Mouse (Mus musculus) embryonic facial prominence, embryonic 11.5 days (tissue): ENCODE measurements at regions not wholly inside any gene's neighbourhood (a gene's known extent, or its start where the extent isn't known, plus 50 kb on each side); places are given as distances from the start of the nearest gene placed in this dataset.

Source experiments
- ATAC-seq: fragments of 200-750 bp; cut with Nextera tagmentation; replicated peaks from 2 replicates; pipeline ENCODE4 v1.8.0; 2017; ENCODE audit warnings: low read depth; ENCODE audit not compliant: insufficient number of reproducible peaks, low FRiP score, low TSS enrichment
- DNase-seq: peaks from one replicate; pipeline ENCODE4 v3.0.0-alpha.2; 2015; ENCODE audit warnings: low spot score
- H3K27ac ChIP-seq: fragments of 300-500 bp; sonication (generic); replicated peaks from 2 replicates; pipeline ENCODE4 v1.5.1; 2014; ENCODE audit warnings: mild to moderate bottlenecking, low read depth, low read length, control low read depth
- H3K27me3 ChIP-seq: fragments of 300-500 bp; sonication (generic); 2 replicates; pipeline ENCODE4 v1.6.1; 2014; ENCODE audit warnings: mild to moderate bottlenecking, low read length, moderate library complexity, mixed read lengths; ENCODE audit not compliant: control insufficient read depth, insufficient read depth
- H3K36me3 ChIP-seq: fragments of 300-500 bp; sonication (generic); replicated peaks from 2 replicates; pipeline ENCODE4 v1.6.1; 2014; ENCODE audit warnings: low read depth, mild to moderate bottlenecking, low read length, moderate library complexity, mixed read lengths; ENCODE audit not compliant: control insufficient read depth, insufficient read depth
- H3K4me1 ChIP-seq: fragments of 300-500 bp; sonication (generic); 2 replicates; pipeline ENCODE4 v1.6.1; 2014; ENCODE audit warnings: low read length, mixed read lengths; ENCODE audit not compliant: control insufficient read depth, insufficient read depth
- H3K4me2 ChIP-seq: fragments of 300-500 bp; sonication (generic); 2 replicates; pipeline ENCODE4 v1.6.1; 2014; ENCODE audit warnings: low read depth, mild to moderate bottlenecking, control low read depth, low read length, moderate library complexity
- H3K4me3 ChIP-seq: fragments of 300-500 bp; sonication (generic); 2 replicates; pipeline ENCODE4 v1.5.1; 2014; ENCODE audit warnings: low read depth, low read length, control low read depth
- H3K9ac ChIP-seq: fragments of 300-500 bp; sonication (generic); replicated peaks from 2 replicates; pipeline ENCODE4 v1.6.1; 2014; ENCODE audit warnings: mild to moderate bottlenecking, control low read depth, low read length
- H3K9me3 ChIP-seq: fragments of 300-500 bp; sonication (generic); replicated peaks from 2 replicates; pipeline ENCODE4 v1.6.1; 2016; ENCODE audit warnings: mild to moderate bottlenecking, low read length, inconsistent platforms, mixed read lengths; ENCODE audit not compliant: control insufficient read depth
- WGBS: fragments of 180-500 bp; shearing (Covaris S2); extraction: QIAGEN DNeasy Blood & Tissue Kit; methylation state at CpG from one replicate; pipeline ENCODE4 v1.1.7; 2014; 5-methylcytosine and 5-hydroxymethylcytosine counted together

DNA sequence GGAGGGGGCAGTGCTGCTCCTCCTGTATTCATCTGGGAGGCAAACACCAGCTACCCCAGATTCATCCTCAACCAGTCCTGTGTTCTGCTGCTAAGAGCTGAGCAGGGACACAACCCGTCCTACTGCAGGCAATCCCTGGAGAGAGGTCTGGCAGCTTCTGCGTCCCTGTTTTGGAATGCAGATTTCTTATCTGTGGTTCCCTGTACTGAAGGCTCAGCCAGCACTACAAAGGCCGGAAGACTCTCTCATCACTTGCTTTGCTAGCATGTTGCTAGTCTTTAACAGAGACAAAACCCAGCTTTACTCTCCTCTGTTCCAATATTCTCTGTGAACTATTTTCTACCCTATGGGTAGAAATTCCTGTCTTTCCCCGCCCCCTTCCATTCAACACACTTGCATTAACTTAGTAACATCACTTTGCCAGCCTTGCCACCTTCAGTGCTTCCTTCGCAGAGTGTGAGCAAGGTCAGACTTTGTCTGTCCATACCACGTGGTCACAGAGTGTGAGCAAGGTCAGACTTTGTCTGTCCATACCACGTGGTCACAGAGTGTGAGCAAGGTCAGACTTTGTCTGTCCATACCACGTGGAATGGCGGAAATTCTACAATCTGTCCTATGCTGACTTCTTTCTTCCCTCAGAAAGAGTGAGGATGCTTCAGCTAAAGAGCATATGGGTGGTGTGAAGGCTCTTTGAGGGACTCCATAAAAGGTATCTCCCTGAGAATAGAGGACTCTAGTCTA, 98.9 kb upstream of the Rgs17 start:
- H3K9me3 ChIP-seq = no peaks in the 10 kb centered on the region
- no peak overlapping the region for H3K4me3 ChIP-seq
- H3K4me1 ChIP-seq = no peaks in the 10 kb centered on the region
- H3K27me3 ChIP-seq = no peaks in the 10 kb centered on the region
- no peak overlapping the region for H3K9ac ChIP-seq
- no peak overlapping the region for H3K4me2 ChIP-seq
- no peak for DNase-seq
- no peak for ATAC-seq
- WGBS = 50% methylated on average over 9 of the region's 9 CpGs
- no peaks in the 10 kb centered on the region for H3K36me3 ChIP-seq
- H3K27ac ChIP-seq = no peak overlapping the region

DNA sequence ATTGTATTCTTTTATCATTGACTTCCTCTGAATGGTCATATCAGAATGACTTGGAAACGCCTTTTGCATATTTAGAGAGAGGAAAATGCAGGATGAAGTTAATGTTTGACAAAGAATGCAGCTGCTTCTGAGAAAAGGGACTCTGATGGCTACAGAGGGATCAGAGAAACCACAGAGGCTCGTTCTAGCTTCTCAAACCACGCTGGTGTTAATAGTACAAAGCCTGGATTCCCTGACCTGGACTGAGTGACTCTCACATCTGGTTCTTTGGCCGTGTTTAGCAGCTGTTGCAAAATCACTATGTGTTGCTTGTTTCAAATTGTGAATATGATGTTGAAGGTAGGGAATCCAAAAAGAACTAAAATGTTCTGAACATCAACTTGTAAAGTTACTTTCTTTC, 91.5 kb upstream of the Rgs17 start:
- no peak overlapping the region for H3K4me3 ChIP-seq
- no peaks in the 10 kb centered on the region for H3K36me3 ChIP-seq
- ATAC-seq (no peak), DNase-seq (no peak)
- H3K9ac ChIP-seq = no peak overlapping the region
- H3K27ac ChIP-seq = no peak overlapping the region
- no peaks in the 10 kb centered on the region for H3K9me3 ChIP-seq
- no peak overlapping the region for H3K4me2 ChIP-seq
- 77% methylated on average over 4 of the region's 4 CpGs for WGBS
- no peaks in the 10 kb centered on the region for H3K4me1 ChIP-seq
- no peaks in the 10 kb centered on the region for H3K27me3 ChIP-seq

DNA sequence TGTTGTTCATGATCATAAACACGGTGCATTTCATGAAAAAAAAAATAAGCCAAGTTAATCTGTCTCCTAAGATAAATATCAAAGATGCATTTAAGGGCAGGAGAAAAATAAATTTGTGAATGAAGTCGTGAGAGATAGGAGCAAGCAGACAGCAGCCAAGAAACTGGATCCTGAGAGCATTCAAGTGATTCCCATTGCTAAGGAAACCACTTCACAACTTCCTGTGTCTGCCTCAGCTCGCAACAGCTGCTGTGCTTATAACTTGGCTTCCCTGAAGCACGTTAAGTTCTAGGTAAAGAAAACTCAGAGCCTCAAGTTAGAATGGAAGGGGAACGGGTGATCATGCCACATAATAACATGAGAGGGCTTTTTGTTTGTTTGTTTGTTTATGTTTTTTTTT, 89.3 kb upstream of the Rgs17 start:
- Histone ChIP-seq H3K4me3 (no peak overlapping the region), H3K9me3 (no peaks in the 10 kb centered on the region), H3K27ac (no peak overlapping the region), H3K4me1 (no peaks in the 10 kb centered on the region), H3K27me3 (no peaks in the 10 kb centered on the region), H3K4me2 (no peak overlapping the region), H3K36me3 (no peaks in the 10 kb centered on the region), H3K9ac (no peak overlapping the region)
- DNase-seq (no peak), ATAC-seq (no peak)
- 74% methylated on average over 5 of the region's 5 CpGs for WGBS

DNA sequence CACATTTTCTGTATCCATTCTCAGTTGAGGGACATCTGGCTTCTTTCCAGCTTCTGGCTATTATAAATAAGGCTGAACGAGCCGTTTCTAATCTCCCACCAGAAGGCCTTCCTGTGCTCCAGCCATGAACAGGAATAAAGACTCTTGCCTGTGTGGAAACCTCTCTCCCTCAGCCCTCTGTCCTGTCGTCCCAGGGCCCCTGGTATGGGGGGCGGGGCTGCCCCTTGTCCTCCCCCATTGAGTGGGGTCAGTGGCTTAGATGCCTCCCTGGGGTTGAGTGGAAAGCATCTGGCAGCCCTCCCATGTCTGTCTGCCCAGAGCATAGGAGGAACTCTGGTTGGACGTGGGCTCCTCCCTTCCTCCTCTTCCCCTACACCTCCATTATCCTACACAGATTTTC, 88.8 kb upstream of the Rgs17 start:
- Histone ChIP-seq H3K4me2 (no peak overlapping the region), H3K9ac (no peak overlapping the region), H3K27ac (no peak overlapping the region), H3K4me1 (no peaks in the 10 kb centered on the region), H3K27me3 (no peaks in the 10 kb centered on the region), H3K9me3 (no peaks in the 10 kb centered on the region), H3K36me3 (no peaks in the 10 kb centered on the region), H3K4me3 (no peak overlapping the region)
- ATAC-seq (no peak), DNase-seq (no peak)
- 47% methylated on average over 5 of the region's 5 CpGs for WGBS

DNA sequence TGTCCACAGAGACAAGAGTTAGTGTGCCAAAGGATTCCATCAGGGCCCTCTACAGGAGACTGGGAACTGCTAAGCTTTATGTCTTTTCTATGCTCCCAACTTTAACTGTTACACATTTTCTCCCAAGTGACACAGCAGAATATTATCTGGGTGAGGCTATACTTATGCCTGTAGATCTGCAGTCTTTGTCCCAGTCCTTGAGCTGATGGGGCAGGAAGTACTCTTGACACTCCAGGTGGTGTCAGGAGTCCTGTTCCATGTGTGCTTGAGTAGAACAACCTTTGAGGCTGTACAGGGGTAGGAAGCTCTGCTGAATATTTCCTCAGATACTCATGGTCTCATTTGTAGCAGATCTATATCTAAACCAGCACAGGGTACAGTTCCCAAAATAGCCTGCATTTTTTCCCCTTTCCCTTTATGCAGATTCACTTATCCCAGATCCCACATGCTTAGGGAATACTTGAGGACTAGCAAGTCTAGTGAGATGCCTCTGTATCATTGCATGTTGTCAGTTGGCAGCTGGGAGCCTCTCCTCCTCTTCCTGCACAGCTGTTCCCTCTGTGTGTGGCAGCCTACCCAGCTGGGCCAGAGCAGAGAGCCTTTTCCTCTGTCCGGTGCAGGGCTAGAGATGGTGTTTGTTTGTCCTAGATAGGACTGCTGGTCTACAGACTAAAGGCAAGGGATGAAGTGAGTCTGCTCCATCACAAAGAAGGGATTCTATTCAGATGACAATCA, 85.2 kb upstream of the Rgs17 start:
- no peaks in the 10 kb centered on the region for H3K36me3 ChIP-seq
- no peak overlapping the region for H3K4me3 ChIP-seq
- ATAC-seq (no peak), DNase-seq (no peak)
- 68% methylated on average over 1 of the region's 1 CpGs for WGBS
- H3K4me2 ChIP-seq = no peak overlapping the region
- no peaks in the 10 kb centered on the region for H3K9me3 ChIP-seq
- H3K27ac ChIP-seq = no peak overlapping the region
- no peaks in the 10 kb centered on the region for H3K27me3 ChIP-seq
- no peaks in the 10 kb centered on the region for H3K4me1 ChIP-seq
- no peak overlapping the region for H3K9ac ChIP-seq

DNA sequence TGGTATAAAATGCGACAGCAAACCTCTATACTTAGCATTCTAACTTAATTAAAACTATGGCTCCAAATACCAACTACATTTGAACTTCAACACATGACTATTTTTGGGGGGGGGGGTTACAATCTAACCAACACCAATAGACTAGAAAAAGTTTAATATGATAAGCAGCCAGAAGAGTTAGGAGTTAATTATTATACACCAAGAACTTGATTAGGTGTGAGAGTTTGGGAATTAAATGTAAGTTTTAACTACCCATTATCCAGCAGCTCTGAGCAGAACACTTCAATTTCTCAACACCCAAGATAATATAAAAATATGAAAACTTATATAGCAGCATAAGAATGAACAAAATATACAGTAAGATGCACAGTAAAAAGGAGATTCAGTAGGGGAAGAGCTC, 59.2 kb upstream of the Rgs17 start:
- no peak for DNase-seq
- no peaks in the 10 kb centered on the region for H3K36me3 ChIP-seq
- no peak overlapping the region for H3K4me2 ChIP-seq
- no peaks in the 10 kb centered on the region for H3K9me3 ChIP-seq
- H3K4me1 ChIP-seq = no peaks in the 10 kb centered on the region
- no peaks in the 10 kb centered on the region for H3K27me3 ChIP-seq
- ATAC-seq = no peak
- H3K4me3 ChIP-seq = no peak overlapping the region
- WGBS = 91% methylated on average over 1 of the region's 1 CpGs
- H3K27ac ChIP-seq = no peak overlapping the region
- H3K9ac ChIP-seq = no peak overlapping the region

DNA sequence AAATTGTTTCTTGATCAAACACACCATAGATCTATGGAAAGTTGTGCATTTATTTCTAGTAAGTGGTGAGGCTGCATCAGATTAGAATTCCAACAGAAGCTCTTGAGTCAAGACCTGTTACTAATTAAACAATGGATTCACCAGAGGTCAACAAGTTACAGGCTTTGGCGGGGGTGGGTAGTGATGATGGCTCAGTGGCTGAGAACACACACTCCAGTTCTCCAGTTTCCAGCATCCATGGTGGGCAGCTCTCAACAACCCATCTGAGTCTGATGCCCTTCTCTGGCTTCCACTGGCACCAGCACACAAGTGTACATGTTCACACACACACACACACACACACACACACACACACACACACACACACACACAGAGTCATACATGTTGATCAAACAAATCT, 56.3 kb upstream of the Rgs17 start:
- DNase-seq (no peak), ATAC-seq (no peak)
- no peaks in the 10 kb centered on the region for H3K9me3 ChIP-seq
- no peak overlapping the region for H3K4me2 ChIP-seq
- no peak overlapping the region for H3K4me3 ChIP-seq
- H3K27me3 ChIP-seq = no peaks in the 10 kb centered on the region
- WGBS = 37% methylated on average over 1 of the region's 1 CpGs
- H3K36me3 ChIP-seq = no peaks in the 10 kb centered on the region
- no peaks in the 10 kb centered on the region for H3K4me1 ChIP-seq
- H3K9ac ChIP-seq = no peak overlapping the region
- H3K27ac ChIP-seq = no peak overlapping the region
